Mouse (Mus musculus) heart, postnatal 0 days (tissue): Measurements from ENCODE around the gene Gm4924.

Experiments used
- CTCF ChIP-seq: IDR thresholded peaks from 2 replicates; pipeline ENCODE4 v1.5.1; 2016; ENCODE audit warnings: antibody characterized with exemption, control low read depth, low read depth
- EP300 ChIP-seq: IDR thresholded peaks from 2 replicates; pipeline ENCODE4 v1.6.1; 2016; ENCODE audit warnings: antibody characterized with exemption, low read depth

- TF ChIP-seq EP300 = no peak
- no peak for TF ChIP-seq CTCF
These were observed 33.9 kb upstream of the Gm4924 start for GRCm38 (mm10) chr10:82320134-82320533.
